Mouse (Mus musculus): ENCODE results near the gene Fgf12. TPM values are rescaled to one million over a fixed set of nuclear protein-coding genes. Genes with fewer than 3 reads are reported as not detected.

Gene Fgf12
- polyA plus RNA-seq, 1 experiment from 2014 or later, result 12.0 TPM

GRCm38 (mm10) chr16:28254303-28254702, 498.6 kb downstream of the Fgf12 start:
- 83% methylated on average over 4 of the region's 4 CpGs for WGBS
- Histone ChIP-seq H3K27me3 (no peaks in the 10 kb centered on the region), H3K9ac (no peak overlapping the region), H3K27ac (no peak overlapping the region), H3K4me3 (no peak overlapping the region), H3K36me3 (no peaks in the 10 kb centered on the region), H3K9me3 (no peaks in the 10 kb centered on the region), H3K4me2 (replicated peaks) (no peak overlapping the region), H3K4me1 (no peaks in the 10 kb centered on the region)
- no peak for ATAC-seq (ENCODE audit: low FRiP score, low read depth)

- Histone ChIP-seq H3K36me3 (no peaks in the 10 kb centered on the region), H3K9ac (no peak overlapping the region), H3K4me1 (no peaks in the 10 kb centered on the region), H3K27me3 (no peaks in the 10 kb centered on the region), H3K4me3 (no peak overlapping the region), H3K27ac (no peak overlapping the region), H3K4me2 (replicated peaks) (no peak overlapping the region), H3K9me3 (no peaks in the 10 kb centered on the region)
- 76% methylated on average over 3 of the region's 3 CpGs for WGBS
- ATAC-seq (ENCODE audit: low FRiP score, low read depth), result no peak
Observed at GRCm38 (mm10) chr16:28251930-28252329, 500.9 kb downstream of the Fgf12 start.

GRCm38 (mm10) chr16:28242867-28243649, 509.8 kb downstream of the Fgf12 start:
- H3K9ac ChIP-seq, result no peak overlapping the region
- H3K4me1 ChIP-seq, result peaks cover 9% of the 10 kb centered on the region
- no peak overlapping the region for H3K4me2 ChIP-seq (replicated peaks)
- H3K4me3 ChIP-seq, result no peak overlapping the region
- no peaks in the 10 kb centered on the region for H3K27me3 ChIP-seq
- no peaks in the 10 kb centered on the region for H3K36me3 ChIP-seq
- no peak for ATAC-seq (ENCODE audit: low FRiP score, low read depth)
- 80% methylated on average over 3 of the region's 3 CpGs for WGBS
- H3K27ac ChIP-seq, result no peak overlapping the region
- H3K9me3 ChIP-seq, result no peaks in the 10 kb centered on the region

DNA sequence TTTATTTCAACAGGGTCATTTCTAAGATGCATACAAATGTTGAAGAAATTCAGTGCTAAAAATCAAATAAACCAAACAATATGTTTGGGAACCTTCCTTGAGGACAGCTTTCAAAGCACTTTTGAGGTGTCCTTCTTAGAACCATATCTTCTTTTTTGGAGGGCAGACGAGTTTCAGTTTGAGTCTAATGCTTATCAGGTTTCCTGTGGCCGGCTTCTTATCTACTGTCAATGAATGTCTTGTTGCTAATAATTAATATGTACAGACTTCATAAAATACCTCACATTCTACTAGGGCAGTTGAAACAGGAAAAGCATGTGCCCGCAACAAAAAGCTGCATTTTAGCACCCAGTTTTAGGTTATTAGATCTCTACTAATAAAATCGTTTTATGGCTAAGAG, 513.5 kb downstream of the Fgf12 start:
- ATAC-seq (ENCODE audit: low FRiP score, low read depth), result no peak
- no peak overlapping the region for H3K4me3 ChIP-seq
- WGBS, result 65% methylated on average over 4 of the region's 4 CpGs
- no peaks in the 10 kb centered on the region for H3K36me3 ChIP-seq
- H3K4me1 ChIP-seq, result peaks cover 11% of the 10 kb centered on the region
- H3K27me3 ChIP-seq, result no peaks in the 10 kb centered on the region
- no peaks in the 10 kb centered on the region for H3K9me3 ChIP-seq
- H3K4me2 ChIP-seq (replicated peaks), result no peak overlapping the region
- H3K27ac ChIP-seq, result no peak overlapping the region
- no peak overlapping the region for H3K9ac ChIP-seq

GRCm38 (mm10) chr16:28238019-28238868, 514.6 kb downstream of the Fgf12 start:
- H3K9me3 ChIP-seq, result no peaks in the 10 kb centered on the region
- 21% methylated on average over 13 of the region's 13 CpGs for WGBS
- H3K4me1 ChIP-seq, result peaks cover 11% of the 10 kb centered on the region
- ATAC-seq (ENCODE audit: low FRiP score, low read depth), result peak; percentile 88
- peak overlapping the region; percentile 46 for H3K4me2 ChIP-seq (replicated peaks)
- H3K9ac ChIP-seq, result no peak overlapping the region
- no peaks in the 10 kb centered on the region for H3K27me3 ChIP-seq
- H3K27ac ChIP-seq, result peak overlapping the region; percentile 64; the same call in 1 of the 2 replicates
- H3K4me3 ChIP-seq, result peak overlapping the region; percentile 8; the same call in 1 of the 2 replicates
- H3K36me3 ChIP-seq, result no peaks in the 10 kb centered on the region

- no peaks in the 10 kb centered on the region for H3K36me3 ChIP-seq
Observed at GRCm38 (mm10) chr16:28215930-28216329, 536.9 kb downstream of the Fgf12 start.

GRCm38 (mm10) chr16:28212411-28212810, 540.5 kb downstream of the Fgf12 start:
- H3K27me3 ChIP-seq, result no peaks in the 10 kb centered on the region
- H3K4me3 ChIP-seq, result no peak overlapping the region
- no peaks in the 10 kb centered on the region for H3K4me1 ChIP-seq
- ATAC-seq (ENCODE audit: low FRiP score, low read depth), result no peak
- H3K4me2 ChIP-seq (replicated peaks), result no peak overlapping the region
- no peak overlapping the region for H3K9ac ChIP-seq
- WGBS, result 81% methylated on average over 1 of the region's 1 CpGs
- H3K9me3 ChIP-seq, result no peaks in the 10 kb centered on the region
- no peaks in the 10 kb centered on the region for H3K36me3 ChIP-seq
- no peak overlapping the region for H3K27ac ChIP-seq

More at GRCm38 (mm10) chr16:28215930-28216329, 536.9 kb downstream of the Fgf12 start:
- no peak for ATAC-seq (ENCODE audit: low FRiP score, low read depth)
- WGBS, result 89% methylated on average over 5 of the region's 5 CpGs
- H3K4me3 ChIP-seq, result no peak overlapping the region
- no peak overlapping the region for H3K9ac ChIP-seq
- no peak overlapping the region for H3K27ac ChIP-seq
- H3K4me2 ChIP-seq (replicated peaks), result no peak overlapping the region
- H3K9me3 ChIP-seq, result 0 out of 2 replicates have a peak, but pooled peaks cover 3% of the 10 kb centered on the region
- no peaks in the 10 kb centered on the region for H3K27me3 ChIP-seq
- no peaks in the 10 kb centered on the region for H3K4me1 ChIP-seq

- no peak overlapping the region for H3K27ac ChIP-seq
- no peaks in the 10 kb centered on the region for H3K36me3 ChIP-seq
- no peaks in the 10 kb centered on the region for H3K27me3 ChIP-seq
- no peak overlapping the region for H3K9ac ChIP-seq
- no peaks in the 10 kb centered on the region for H3K9me3 ChIP-seq
- no peak overlapping the region for H3K4me2 ChIP-seq (replicated peaks)
- H3K4me1 ChIP-seq, result no peaks in the 10 kb centered on the region
- no peak for ATAC-seq (ENCODE audit: low FRiP score, low read depth)
- WGBS, result 91% methylated on average over 2 of the region's 2 CpGs
- H3K4me3 ChIP-seq, result no peak overlapping the region
Observed at GRCm38 (mm10) chr16:28156443-28156842, 596.4 kb downstream of the Fgf12 start.

GRCm38 (mm10) chr16:28140972-28141371, 611.9 kb downstream of the Fgf12 start:
- Histone ChIP-seq H3K27me3 (no peaks in the 10 kb centered on the region), H3K9ac (no peak overlapping the region), H3K36me3 (no peaks in the 10 kb centered on the region), H3K9me3 (no peaks in the 10 kb centered on the region; the same call in 1 of the 2 replicates), H3K27ac (no peak overlapping the region), H3K4me1 (no peaks in the 10 kb centered on the region), H3K4me2 (replicated peaks) (no peak overlapping the region), H3K4me3 (no peak overlapping the region)
- no peak for ATAC-seq (ENCODE audit: low FRiP score, low read depth)
- WGBS, result 91% methylated on average over 3 of the region's 3 CpGs

GRCm38 (mm10) chr16:28127006-28127405, 625.9 kb downstream of the Fgf12 start:
- ATAC-seq (ENCODE audit: low FRiP score, low read depth), result no peak
- Histone ChIP-seq H3K27me3 (no peaks in the 10 kb centered on the region), H3K4me3 (no peak overlapping the region), H3K27ac (no peak overlapping the region), H3K4me2 (replicated peaks) (no peak overlapping the region), H3K36me3 (no peaks in the 10 kb centered on the region), H3K9ac (no peak overlapping the region), H3K4me1 (no peaks in the 10 kb centered on the region), H3K9me3 (no peaks in the 10 kb centered on the region)
- 86% methylated on average over 2 of the region's 2 CpGs for WGBS
